Mouse (Mus musculus) frontal cortex, postnatal 14 days (tissue): ENCODE results near the gene Olfr323.

Source experiments
- DNase-seq, 2 experiments: peaks; one replicate each; pipeline ENCODE4 v3.0.0; 2022; ENCODE audit warnings: low spot score in 2 of 2

Olfr323 gene

DNA sequence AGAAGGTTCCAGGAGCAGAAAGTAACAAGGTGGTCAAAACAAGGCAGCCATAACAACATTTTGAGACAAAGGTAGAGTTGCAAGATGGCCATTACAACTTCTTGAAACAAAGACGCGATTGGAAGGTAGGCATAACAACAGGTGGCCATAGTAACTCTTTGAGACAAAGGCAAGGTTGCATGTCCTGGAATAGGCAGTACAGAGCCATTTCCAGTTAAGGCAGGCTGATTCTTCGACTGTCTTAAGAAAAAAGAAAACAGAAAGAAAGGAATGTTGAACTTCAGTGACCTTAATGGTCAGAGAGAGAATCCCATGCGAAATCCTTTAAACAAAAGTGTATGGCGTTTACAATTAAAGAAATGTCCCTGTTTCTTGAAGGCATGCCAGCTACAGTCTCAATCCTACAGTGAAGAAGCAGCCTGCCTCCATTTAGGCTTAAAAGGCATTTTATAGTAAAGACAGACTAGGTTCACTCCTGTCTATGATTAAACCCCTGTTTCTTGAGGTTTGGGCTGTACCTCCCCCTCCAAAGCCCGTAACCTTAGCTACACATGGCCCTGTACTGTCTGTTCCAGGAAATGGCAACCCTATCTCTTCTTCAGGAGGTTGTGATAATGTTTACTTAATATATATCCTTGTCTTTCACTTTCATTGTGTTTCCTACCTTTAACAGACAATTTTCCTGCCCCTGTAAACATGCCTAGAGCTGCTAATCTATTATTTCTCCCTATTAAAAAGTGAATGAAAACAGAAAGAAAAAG lies 27.3 kb downstream of the Olfr323 start:
- DNase-seq = no peak

DNA sequence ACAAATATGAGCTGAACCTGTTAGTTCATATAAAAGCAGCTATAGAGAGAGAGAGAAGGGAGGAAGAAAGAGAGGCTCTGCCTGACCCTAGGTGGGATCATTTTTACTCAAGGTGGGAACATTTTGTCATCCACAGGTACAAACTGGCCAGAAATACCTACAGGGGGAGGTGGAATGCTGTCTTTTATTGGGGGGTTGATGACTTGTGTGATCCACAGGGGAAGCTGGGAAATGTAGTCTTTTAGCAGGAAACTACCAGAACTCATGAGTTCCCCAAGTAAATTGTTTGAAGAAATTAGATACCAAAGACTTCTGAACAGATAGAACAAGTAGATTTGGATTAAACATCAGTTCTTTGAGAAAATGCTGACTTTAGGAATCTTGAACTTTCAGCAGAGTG lies 28.2 kb downstream of the Olfr323 start:
- no peak for DNase-seq

DNA sequence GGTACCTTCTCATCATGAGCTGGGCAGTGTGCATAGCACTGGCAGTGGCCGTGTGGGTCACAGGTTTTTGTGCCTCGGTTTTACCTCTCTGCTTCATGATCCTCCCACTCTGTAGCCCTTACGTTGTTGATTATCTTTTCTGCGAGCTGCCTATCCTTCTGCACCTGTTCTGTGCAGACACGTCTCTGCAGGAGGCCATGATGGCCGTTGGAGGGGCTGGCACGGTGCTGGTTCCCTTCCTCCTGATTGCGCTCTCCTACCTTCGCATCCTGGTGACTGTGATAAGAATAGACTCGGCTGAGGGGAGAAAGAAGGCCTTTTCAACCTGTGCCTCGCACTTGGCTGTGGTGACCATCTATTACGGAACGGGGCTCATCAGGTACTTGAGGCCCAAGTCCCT lies 32.5 kb downstream of the Olfr323 start:
- DNase-seq = no peak

DNA sequence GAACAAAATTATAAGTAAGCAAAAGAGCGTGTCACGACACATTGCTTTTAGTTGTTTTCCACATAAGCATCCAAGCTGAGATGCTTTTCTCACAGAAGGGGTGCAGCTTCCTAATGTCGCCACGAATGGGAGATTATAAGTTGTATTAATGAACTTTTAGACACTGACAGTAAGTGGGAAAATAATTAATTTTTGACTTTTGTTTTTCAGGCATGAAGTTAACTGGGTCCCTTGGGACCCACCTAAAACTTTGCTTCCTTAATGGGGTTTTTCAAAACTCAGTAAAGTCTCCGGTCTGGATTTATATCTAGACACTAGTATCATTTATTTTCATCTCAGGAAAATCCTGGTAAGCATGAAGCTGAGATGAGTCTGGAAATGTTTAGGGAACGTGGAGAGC lies 35.5 kb downstream of the Olfr323 start, which contains the start of gene Olfr324:
Gene Olfr324, plus strand, starts transcription at position 301 of the 400 bp plus-strand sequence.
- no peak for DNase-seq

DNA sequence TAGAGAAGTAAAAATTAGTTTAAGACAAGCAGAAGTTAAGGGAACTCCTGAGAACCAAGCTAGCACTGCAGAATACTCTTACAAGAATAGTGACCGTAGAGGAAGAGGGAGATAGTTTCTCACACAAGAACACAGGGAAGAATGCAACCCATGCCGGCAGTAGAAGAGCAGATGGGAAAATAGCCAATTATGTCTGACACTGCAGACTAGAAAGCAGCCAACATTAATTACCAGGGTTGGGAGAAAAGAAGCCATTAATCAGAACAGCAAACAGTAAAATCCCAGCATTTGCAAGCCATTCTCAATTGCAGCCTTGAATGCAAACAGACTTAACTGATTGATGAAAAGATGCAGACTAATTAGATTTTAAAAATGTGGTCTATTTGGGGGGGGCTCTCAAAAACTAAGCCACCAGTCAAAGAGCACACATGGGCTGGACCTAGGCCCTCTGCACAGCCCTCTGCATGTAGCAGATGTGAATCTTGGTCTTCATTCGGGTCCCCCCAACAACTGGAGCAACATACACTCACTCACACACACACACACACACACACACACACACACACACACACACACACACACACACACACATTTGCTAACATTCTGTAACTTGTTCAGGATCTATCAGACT lies 41.6 kb downstream of the Olfr323 start:
- no peak for DNase-seq

DNA sequence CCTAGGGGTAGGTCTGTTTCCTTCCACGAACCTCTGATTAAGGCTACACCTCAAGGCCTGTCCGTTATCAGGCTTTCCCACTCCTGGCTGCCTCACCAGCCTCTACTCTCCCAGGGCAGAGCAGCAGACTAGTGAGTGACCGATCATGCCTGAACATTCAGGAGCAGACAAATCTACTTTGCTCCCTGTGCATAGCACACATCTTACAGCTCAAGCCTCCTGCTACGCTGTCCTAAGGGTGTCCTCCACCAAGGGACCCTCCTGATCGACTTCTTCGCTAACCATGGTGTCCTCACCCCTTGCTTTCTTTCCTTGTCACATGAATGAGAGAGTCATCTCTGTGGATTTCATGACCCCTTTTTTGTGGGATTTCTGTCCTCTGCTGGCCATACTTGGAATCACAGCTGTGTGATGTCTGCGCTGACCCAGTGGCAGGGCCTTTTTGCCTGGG lies 42.4 kb downstream of the Olfr323 start:
- DNase-seq = peak in 1 of 2 experiments; percentile 22

DNA sequence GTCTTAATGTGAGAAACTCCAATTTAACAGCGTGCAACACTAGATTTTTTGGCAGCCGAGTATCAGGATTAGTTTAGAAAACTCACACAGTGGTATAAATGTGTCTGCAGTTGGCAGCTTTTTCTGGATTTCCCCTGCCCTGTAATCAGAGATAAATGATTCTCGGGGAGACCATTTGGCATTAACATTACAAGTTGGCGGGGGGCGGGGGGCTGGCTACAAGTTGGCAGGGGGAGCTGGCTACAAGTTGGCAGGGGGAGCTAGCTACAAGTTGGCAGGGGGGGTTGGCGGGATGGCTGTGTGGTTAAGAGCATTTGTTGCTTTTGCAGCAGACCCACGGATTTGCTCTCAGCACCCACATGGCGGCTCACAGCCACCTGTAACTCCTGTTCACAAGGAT lies 51.7 kb downstream of the Olfr323 start:
- peak in 1 of 2 experiments; percentile 7 for DNase-seq

DNA sequence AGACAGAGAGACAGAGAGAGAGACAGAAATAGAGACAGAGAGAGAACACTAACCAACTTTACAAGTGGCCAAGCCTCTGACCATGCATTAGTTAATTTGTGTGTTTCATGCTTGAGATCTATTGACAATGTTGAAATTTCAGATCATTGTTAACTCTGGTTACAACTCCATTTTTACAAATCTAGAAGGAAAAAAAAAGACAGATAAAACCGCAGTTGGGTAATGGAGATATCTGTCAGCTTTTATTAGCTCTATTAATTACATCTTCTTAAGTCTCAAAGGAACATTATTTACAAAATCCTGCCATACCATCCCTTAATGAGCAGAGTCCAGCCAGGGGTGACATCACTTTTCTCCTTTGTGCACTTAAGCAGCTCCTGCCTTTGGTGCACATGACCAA lies 52.9 kb downstream of the Olfr323 start, which contains the start of gene Olfr325:
Gene Olfr325, plus strand, starts transcription at position 301 of the 400 bp plus-strand sequence.
- DNase-seq = no peak
